Mouse (Mus musculus) MEL (cell line): Measurements from ENCODE around the gene Tbc1d5.

ENCODE experiments used
- BHLHE40 ChIP-seq: IDR thresholded peaks from 2 replicates; pipeline ENCODE4 v1.6.1; 2012; ENCODE audit warnings: low read depth, mild to moderate bottlenecking, inconsistent platforms, low read length, improper control_type of control experiment, borderline replicate concordance
- CHD1 ChIP-seq: IDR thresholded peaks from 2 replicates; pipeline ENCODE4 v1.6.1; 2012; ENCODE audit warnings: low read depth, mild to moderate bottlenecking, inconsistent platforms, low read length, improper control_type of control experiment
- CHD2 ChIP-seq: IDR thresholded peaks from 2 replicates; pipeline ENCODE4 v1.6.1; 2011; ENCODE audit warnings: low read length, improper control_type of control experiment
- CTCF ChIP-seq, 3 experiments: IDR thresholded peaks in 2 of 3; conservative IDR thresholded peaks in 1 of 3; 2 replicates each; pipeline ENCODE4 v1.5.1; 2011 to 2012; ENCODE audit warnings: low read length in 3 of 3, low read depth in 2 of 3, mild to moderate bottlenecking in 2 of 3, improper control_type of control experiment in 1 of 3, inconsistent platforms in 1 of 3, mixed read lengths in 1 of 3, moderate library complexity in 1 of 3; ENCODE audit not compliant: control insufficient read depth in 1 of 3, insufficient read depth in 1 of 3, poor library complexity in 1 of 3, severe bottlenecking in 1 of 3
- ELF1 ChIP-seq: IDR thresholded peaks from 2 replicates; pipeline ENCODE4 v1.6.1; 2014; ENCODE audit warnings: low read depth, mild to moderate bottlenecking, inconsistent platforms, low read length, improper control_type of control experiment, moderate library complexity
- EP300 ChIP-seq, 2 experiments: IDR thresholded peaks; 2 replicates each; pipeline ENCODE4 v1.6.1; 2011; ENCODE audit warnings: improper control_type of control experiment in 2 of 2, low read length in 2 of 2, low read depth in 1 of 2, mild to moderate bottlenecking in 1 of 2
- GATA1 ChIP-seq: IDR thresholded peaks from 2 replicates; pipeline ENCODE4 v1.6.1; 2011; ENCODE audit warnings: low read depth, low read length, improper control_type of control experiment
- POLR2A ChIP-seq, 2 experiments: IDR thresholded peaks; 2 replicates each; pipeline ENCODE4 v1.6.1; 2011 to 2012; ENCODE audit warnings: low read length in 2 of 2, mild to moderate bottlenecking in 2 of 2, control low read depth in 1 of 2, improper control_type of control experiment in 1 of 2, low read depth in 1 of 2, moderate library complexity in 1 of 2; ENCODE audit not compliant: control insufficient read depth in 1 of 2, insufficient read depth in 1 of 2, poor library complexity in 1 of 2
- POLR2AphosphoS5 ChIP-seq: IDR thresholded peaks from 2 replicates; pipeline ENCODE4 v1.6.1; 2012; ENCODE audit warnings: low read depth, borderline replicate concordance, mild to moderate bottlenecking, inconsistent platforms, low read length, moderate library complexity, mixed read lengths
- SMC3 ChIP-seq: IDR thresholded peaks from 2 replicates; pipeline ENCODE4 v1.6.1; 2011; ENCODE audit warnings: low read depth, low read length, improper control_type of control experiment
- TAL1 ChIP-seq: IDR thresholded peaks from 2 replicates; pipeline ENCODE4 v1.6.1; 2012; ENCODE audit warnings: mild to moderate bottlenecking, inconsistent platforms, low read length, moderate library complexity, mixed read lengths
- UBTF ChIP-seq: IDR thresholded peaks from 2 replicates; pipeline ENCODE4 v1.6.1; 2012; ENCODE audit warnings: low read depth, mild to moderate bottlenecking, inconsistent platforms, low read length, improper control_type of control experiment, moderate library complexity, borderline replicate concordance; ENCODE audit not compliant: insufficient read depth
- USF1 ChIP-seq: IDR thresholded peaks from 2 replicates; pipeline ENCODE4 v1.6.1; 2014; ENCODE audit warnings: low read depth, mild to moderate bottlenecking, inconsistent platforms, low read length, improper control_type of control experiment, moderate library complexity
- ZNF384 ChIP-seq: IDR thresholded peaks from 2 replicates; pipeline ENCODE4 v1.6.1; 2012; ENCODE audit warnings: low read depth, mild to moderate bottlenecking, inconsistent platforms, low read length, improper control_type of control experiment

- TF ChIP-seq EP300 (IDR thresholded peaks at IDR 0.05; ENCODE audit: low read depth in 1 of 2, low read length in 2 of 2), result no peak
- no peak for TF ChIP-seq CTCF (IDR thresholded peaks at IDR 0.05 in 2 of 3, conservative IDR thresholded peaks at IDR 0.05 in 1 of 3; ENCODE audit: control insufficient read depth in 1 of 3, insufficient read depth in 1 of 3, low read depth in 2 of 3, low read length in 3 of 3, poor library complexity in 1 of 3, severe bottlenecking in 1 of 3)
- TF ChIP-seq CHD2, result no peak
- TF ChIP-seq POLR2AphosphoS5, result no peak
- no peak for TF ChIP-seq CHD1
- TF ChIP-seq POLR2A (IDR thresholded peaks at IDR 0.05; ENCODE audit: control insufficient read depth in 1 of 2, insufficient read depth in 1 of 2, low read depth in 1 of 2, low read length in 2 of 2, poor library complexity in 1 of 2), result no peak
- no peak for TF ChIP-seq ELF1
- TF ChIP-seq SMC3, result no peak
- no peak for TF ChIP-seq BHLHE40
- no peak for TF ChIP-seq TAL1
- TF ChIP-seq UBTF, result no peak
- TF ChIP-seq GATA1, result no peak
- no peak for TF ChIP-seq ZNF384
- TF ChIP-seq USF1, result no peak
Measured at GRCm38 (mm10) chr17:50803234-50803633, 375.9 kb downstream of the Tbc1d5 start.
